Mouse (Mus musculus) neural tube, embryonic 14.5 days (tissue): Measurements from ENCODE around the gene Edem3. TPM values are rescaled to one million over a fixed set of nuclear protein-coding genes. Genes with fewer than 3 reads are reported as not detected.
"Not testable (repeated sequence)": the region's sequence is repeated elsewhere in the genome, so short reads cannot be mapped to it uniquely, and the experiment has no call there.

Experiments used
- ATAC-seq: fragments of 200-750 bp; cut with Nextera tagmentation; 2 replicates; pipeline ENCODE4 v1.8.0; 2017; ENCODE audit warnings: low read depth, mild to moderate bottlenecking, moderate TSS enrichment, moderate library complexity
- H3K27ac ChIP-seq: fragments of 300-500 bp; sonication (generic); 2 replicates; pipeline ENCODE4 v1.5.1; 2014; ENCODE audit warnings: low read depth, mild to moderate bottlenecking, control low read depth, low read length, moderate library complexity, mixed read lengths
- H3K27me3 ChIP-seq: fragments of 300-500 bp; sonication (generic); 2 replicates; pipeline ENCODE4 v1.6.1; 2014; ENCODE audit warnings: low read length; ENCODE audit not compliant: control insufficient read depth, insufficient read depth
- H3K36me3 ChIP-seq: fragments of 300-500 bp; sonication (generic); 2 replicates; pipeline ENCODE4 v1.6.1; 2014; ENCODE audit warnings: low read length, mixed read lengths; ENCODE audit not compliant: control insufficient read depth, insufficient read depth
- H3K4me1 ChIP-seq: fragments of 300-500 bp; sonication (generic); 2 replicates; pipeline ENCODE4 v1.6.1; 2014; ENCODE audit warnings: low read length; ENCODE audit not compliant: control insufficient read depth, insufficient read depth
- H3K4me2 ChIP-seq: fragments of 300-500 bp; sonication (generic); 2 replicates; pipeline ENCODE4 v1.6.1; 2014; ENCODE audit warnings: mild to moderate bottlenecking, low read depth, low read length, control low read depth
- H3K4me3 ChIP-seq: fragments of 300-500 bp; sonication (generic); 2 replicates; pipeline ENCODE4 v1.5.1; 2014; ENCODE audit warnings: low read depth, low read length, control low read depth, mixed read lengths
- H3K9ac ChIP-seq: fragments of 300-500 bp; sonication (generic); replicated peaks from 2 replicates; pipeline ENCODE4 v1.6.1; 2014; ENCODE audit warnings: low read depth, mild to moderate bottlenecking, control low read depth, low read length, mixed read lengths
- H3K9me3 ChIP-seq: fragments of 300-500 bp; sonication (generic); 2 replicates; pipeline ENCODE4 v1.6.1; 2016; ENCODE audit warnings: low read length; ENCODE audit not compliant: control insufficient read depth
- WGBS: fragments of 180-500 bp; shearing (Covaris S2); extraction: QIAGEN DNeasy Blood & Tissue Kit; methylation state at CpG from one replicate; pipeline ENCODE4 v1.1.7; 2014; 5-methylcytosine and 5-hydroxymethylcytosine counted together
- polyA plus RNA-seq: library from polyadenylated mRNA; unstranded; fragments of >200 nt; fragmentation: Nextera tagmentation; extraction: Ambion mirVana; gene quantifications from 2 replicates; pipeline ENCODE4 v1.2.1, GENCODE M21; 2014

Gene Edem3
- polyA plus RNA-seq, 1 experiment from 2014 or later, result 24.7 TPM

- Histone ChIP-seq H3K36me3 (peaks cover 7% of the 10 kb centered on the region; the same call in 1 of the 2 replicates), H3K27ac (no peak overlapping the region)
These were observed 56.3 kb downstream of the Edem3 start for GRCm38 (mm10) chr1:151811456-151811855.

DNA sequence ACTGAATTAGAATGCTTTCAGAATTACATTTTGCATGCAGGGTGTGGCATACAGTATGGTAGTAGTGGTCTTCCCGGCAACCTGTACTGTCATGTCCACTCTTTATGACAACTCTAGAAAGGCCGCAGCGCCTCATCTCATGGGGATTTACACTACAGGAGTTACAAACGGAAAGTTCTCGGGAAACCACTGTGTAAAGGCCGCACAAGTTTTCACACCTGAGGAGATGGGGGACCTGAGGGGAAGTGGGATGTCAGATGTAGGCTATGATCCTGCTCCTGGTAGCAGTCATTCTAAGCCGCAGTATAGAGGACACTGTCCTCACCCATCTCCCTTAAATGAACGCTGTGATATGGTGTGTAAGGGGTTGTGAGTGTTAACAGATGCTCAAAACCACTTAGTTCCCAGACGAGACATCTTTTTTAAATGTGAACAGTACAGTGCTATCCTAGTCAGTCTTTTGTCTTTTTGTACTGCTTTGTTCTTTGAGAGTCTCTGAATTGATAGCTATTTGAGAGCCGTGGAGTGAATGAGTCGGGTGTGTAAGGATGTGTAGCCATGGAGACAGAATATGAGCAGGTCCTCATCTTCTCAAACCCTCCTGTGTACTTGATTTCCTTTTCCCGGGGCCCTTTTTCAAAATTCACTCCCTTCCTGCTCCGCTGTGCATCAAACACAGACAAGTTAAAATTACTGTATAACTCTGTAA is 57.0 kb downstream of the Edem3 start:
- Histone ChIP-seq H3K9ac (no peak overlapping the region), H3K27me3 (no peaks in the 10 kb centered on the region), H3K9me3 (no peaks in the 10 kb centered on the region), H3K4me2 (no peak overlapping the region), H3K4me3 (no peak overlapping the region), H3K4me1 (no peaks in the 10 kb centered on the region), H3K36me3 (peaks cover 7% of the 10 kb centered on the region; the same call in 1 of the 2 replicates), H3K27ac (no peak overlapping the region)
- no peak for ATAC-seq
- whole genome bisulfite sequencing, result 69% methylated on average over 13 of the region's 13 CpGs

More at GRCm38 (mm10) chr1:151811456-151811855, 56.3 kb downstream of the Edem3 start:
- no peak for ATAC-seq
- H3K4me3 ChIP-seq, result no peak overlapping the region
- 85% methylated on average over 16 of the region's 16 CpGs for WGBS
- H3K9ac ChIP-seq, result no peak overlapping the region
- H3K4me1 ChIP-seq, result no peaks in the 10 kb centered on the region
- no peak overlapping the region for H3K4me2 ChIP-seq
- H3K27me3 ChIP-seq, result no peaks in the 10 kb centered on the region
- H3K9me3 ChIP-seq, result no peaks in the 10 kb centered on the region

GRCm38 (mm10) chr1:151816051-151816450 is 60.9 kb downstream of the Edem3 start:
- Histone ChIP-seq H3K27me3 (no peaks in the 10 kb centered on the region), H3K4me2 (no peak overlapping the region), H3K9me3 (no peaks in the 10 kb centered on the region), H3K4me3 (no peak overlapping the region), H3K36me3 (peaks cover 15% of the 10 kb centered on the region; the same call in 1 of the 2 replicates), H3K4me1 (no peaks in the 10 kb centered on the region), H3K27ac (no peak overlapping the region), H3K9ac (no peak overlapping the region)
- WGBS, result 92% methylated on average over 3 of the region's 3 CpGs
- ATAC-seq, result no peak

DNA sequence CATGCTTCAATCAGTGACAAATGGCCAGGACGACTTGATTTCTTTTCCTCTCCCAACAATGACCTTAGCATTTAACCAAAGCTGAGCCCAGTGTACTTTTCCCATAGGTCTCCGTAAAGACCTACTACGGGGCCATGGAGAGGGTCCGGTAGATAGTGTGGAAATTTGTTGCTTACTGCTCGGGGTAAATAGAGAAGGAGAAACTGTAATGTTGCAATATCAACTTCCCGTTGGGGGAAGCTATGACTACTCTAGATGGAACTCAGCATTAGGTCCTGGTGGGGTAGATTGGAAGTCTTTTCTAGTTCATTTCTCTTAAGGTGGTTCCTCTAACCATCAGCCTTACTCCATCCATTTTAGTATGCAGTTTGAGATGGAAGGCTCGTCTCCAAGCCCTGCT is 64.0 kb downstream of the Edem3 start:
- no peak overlapping the region for H3K4me3 ChIP-seq
- H3K9me3 ChIP-seq, result no peaks in the 10 kb centered on the region
- no peak overlapping the region for H3K4me2 ChIP-seq
- H3K27ac ChIP-seq, result no peak overlapping the region
- WGBS, result 88% methylated on average over 7 of the region's 7 CpGs
- no peak overlapping the region for H3K9ac ChIP-seq
- no peaks in the 10 kb centered on the region for H3K27me3 ChIP-seq
- no peak for ATAC-seq
- H3K36me3 ChIP-seq, result peaks cover 11% of the 10 kb centered on the region; the same call in 1 of the 2 replicates
- H3K4me1 ChIP-seq, result no peaks in the 10 kb centered on the region

- Histone ChIP-seq H3K9me3 (no peaks in the 10 kb centered on the region), H3K4me2 (no peak overlapping the region), H3K27ac (no peak overlapping the region), H3K9ac (no peak overlapping the region), H3K4me3 (no peak overlapping the region), H3K36me3 (peaks cover 8% of the 10 kb centered on the region; the same call in 1 of the 2 replicates), H3K27me3 (no peaks in the 10 kb centered on the region), H3K4me1 (no peaks in the 10 kb centered on the region)
- 27% methylated on average over 5 of the region's 5 CpGs for WGBS
- no peak for ATAC-seq
These were observed 65.3 kb downstream of the Edem3 start for GRCm38 (mm10) chr1:151820457-151820856.

- H3K27me3 ChIP-seq, result no peaks in the 10 kb centered on the region
- WGBS, result 67% methylated on average over 7 of the region's 7 CpGs
- H3K4me3 ChIP-seq, result no peak overlapping the region
- no peaks in the 10 kb centered on the region for H3K4me1 ChIP-seq
- no peak for ATAC-seq
- no peaks in the 10 kb centered on the region for H3K9me3 ChIP-seq
- H3K9ac ChIP-seq, result no peak overlapping the region
- H3K4me2 ChIP-seq, result no peak overlapping the region
- H3K27ac ChIP-seq, result no peak overlapping the region
- no peaks in the 10 kb centered on the region for H3K36me3 ChIP-seq
These were observed 69.9 kb downstream of the Edem3 start for GRCm38 (mm10) chr1:151825065-151825464.

DNA sequence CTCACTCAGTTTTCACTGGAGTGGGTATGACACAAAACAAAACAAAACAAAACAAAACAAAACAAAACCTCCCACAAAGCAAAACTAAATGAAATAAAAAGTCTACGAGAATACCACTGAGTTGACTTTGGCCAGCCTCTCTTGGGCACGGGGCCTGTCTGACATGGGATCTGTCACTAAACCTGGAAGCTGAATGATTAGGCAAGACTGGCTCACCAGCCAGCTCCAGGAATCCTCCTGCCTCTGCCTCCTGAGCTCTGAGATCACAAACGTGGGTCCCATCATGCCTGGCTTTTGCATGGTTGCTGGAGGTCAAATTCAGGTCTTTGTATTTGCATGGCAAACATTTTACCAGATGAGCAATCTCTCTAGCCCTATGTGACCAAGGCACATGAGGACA is 76.6 kb downstream of the Edem3 start:
- H3K27ac ChIP-seq, result no peak overlapping the region
- H3K36me3 ChIP-seq, result no peaks in the 10 kb centered on the region
- no peak overlapping the region for H3K9ac ChIP-seq
- no peak overlapping the region for H3K4me3 ChIP-seq
- H3K4me1 ChIP-seq, result no peaks in the 10 kb centered on the region
- WGBS, result 80% methylated on average over 3 of the region's 3 CpGs
- no peaks in the 10 kb centered on the region; the same call in 1 of the 2 replicates for H3K9me3 ChIP-seq
- no peak for ATAC-seq
- no peaks in the 10 kb centered on the region for H3K27me3 ChIP-seq
- H3K4me2 ChIP-seq, result no peak overlapping the region

GRCm38 (mm10) chr1:151835261-151835660 is 80.1 kb downstream of the Edem3 start:
- Histone ChIP-seq H3K4me1 (no peaks in the 10 kb centered on the region), H3K9ac (no peak overlapping the region), H3K27ac (no peak overlapping the region), H3K27me3 (no peaks in the 10 kb centered on the region), H3K4me3 (no peak overlapping the region), H3K36me3 (no peaks in the 10 kb centered on the region), H3K4me2 (no peak overlapping the region), H3K9me3 (no peaks in the 10 kb centered on the region; the same call in 1 of the 2 replicates)
- no peak for ATAC-seq
- 92% methylated on average over 4 of the region's 4 CpGs for WGBS

DNA sequence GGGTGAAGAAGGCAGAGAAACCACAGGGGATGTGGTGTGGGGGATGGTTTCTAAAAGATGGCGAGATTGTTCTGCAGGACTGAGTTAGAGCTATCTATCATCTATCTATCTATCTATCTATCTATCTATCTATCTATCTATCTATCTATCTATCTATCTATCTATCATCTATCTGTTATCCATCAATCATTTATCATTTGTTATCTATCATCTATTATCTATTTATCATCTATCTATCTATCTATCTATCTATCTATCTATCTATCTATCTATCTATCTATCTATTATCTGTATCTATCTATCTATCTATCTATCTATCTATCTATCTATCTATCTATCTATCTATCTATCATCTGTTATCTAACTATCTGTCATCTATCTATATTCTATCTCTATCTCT is 85.2 kb downstream of the Edem3 start:
- not testable (repeated sequence) for H3K36me3 ChIP-seq, H3K9ac ChIP-seq, H3K4me1 ChIP-seq, H3K4me2 ChIP-seq, H3K9me3 ChIP-seq, ATAC-seq, H3K27me3 ChIP-seq, H3K4me3 ChIP-seq, H3K27ac ChIP-seq
- WGBS, result 92% methylated on average over 1 of the region's 1 CpGs
